Mouse (Mus musculus) heart, postnatal 0 days (tissue): Measurements from ENCODE around the gene Thrb.

Experiments used
- CTCF ChIP-seq: IDR thresholded peaks from 2 replicates; pipeline ENCODE4 v1.5.1; 2016; ENCODE audit warnings: antibody characterized with exemption, control low read depth, low read depth
- EP300 ChIP-seq: IDR thresholded peaks from 2 replicates; pipeline ENCODE4 v1.6.1; 2016; ENCODE audit warnings: antibody characterized with exemption, low read depth

DNA sequence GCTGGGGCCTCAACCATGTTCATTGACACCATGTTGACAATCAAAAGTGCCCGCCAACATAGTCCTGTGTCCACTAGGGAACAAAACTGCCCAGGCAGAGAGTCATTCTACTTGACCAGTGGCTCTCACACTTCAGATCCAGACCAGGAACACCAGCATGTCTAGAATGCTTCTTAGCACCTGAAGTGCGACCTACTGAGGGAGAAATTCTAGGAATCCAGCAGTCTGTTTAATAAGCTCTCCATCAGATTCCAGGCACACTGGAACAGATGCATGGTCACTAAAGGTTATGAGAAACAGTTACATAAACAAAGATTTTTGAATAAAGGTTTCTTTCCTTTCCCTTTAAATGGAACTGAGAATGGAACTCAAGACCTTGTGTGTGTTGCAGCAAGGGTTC lies 192.2 kb downstream of the Thrb start:
- no peak for TF ChIP-seq EP300
- TF ChIP-seq CTCF, result no peak
